In genomic region chr4:117169936-117170335, GRCm38 (mm10) we compare ENCODE assay signal across 25 mouse cellular contexts. TPM values are rescaled to one million over a fixed set of nuclear protein-coding genes. Genes with fewer than 3 reads are reported as not detected.
A peak's percentile ranks its signal among the peaks of the same experiment; 100 is the strongest.
DNase-seq lines count a peak whose midpoint lies in the region; TF ChIP-seq lines count a peak whose summit lies in the region.
"Had no signal": no experiment of that assay in that cellular context is flagged by ENCODE, and none has a peak within 500 bp of the region (broad histone marks: within the 10 kb centered on the region; RNA-seq: fewer than 3 reads in every experiment).

No protein-coding gene starts in this region.

- H3K4me3 ChIP-seq in E14TG2a.4 (replicated peaks; ENCODE audit: low read length) (peak overlapping the region; percentile 27; the same call in 1 of the 2 replicates), ES-Bruce4 (ENCODE audit: low read depth, low read length) (no peak overlapping the region)
- H3K4me3 ChIP-seq: embryonic facial prominence, embryonic 12.5 days; embryonic facial prominence, embryonic 15.5 days; gastrocnemius, adult 2 months; heart, embryonic 12.5 days; heart, embryonic 15.5 days; hindbrain, embryonic 10.5 days; hindbrain, embryonic 13.5 days had no signal

- H3K27ac ChIP-seq in ES-Bruce4 (ENCODE audit: insufficient read depth, low read length): peak overlapping the region; percentile 88
- H3K27ac ChIP-seq: embryonic facial prominence, embryonic 12.5 days; embryonic facial prominence, embryonic 15.5 days; gastrocnemius, adult 2 months; heart, embryonic 15.5 days; hindbrain, embryonic 10.5 days; hindbrain, embryonic 13.5 days had no signal

- no peak for TF ChIP-seq POLR2A in ES-Bruce4 (IDR thresholded peaks at IDR 0.05; ENCODE audit: insufficient read depth, low read length)

- 0 out of 2 replicates have a peak, but pooled peaks have one; percentile 47 for TF ChIP-seq EP300 in ES-Bruce4 (IDR thresholded peaks at IDR 0.05; ENCODE audit: insufficient read depth, low read depth, low read length)

- H3K4me1 ChIP-seq in E14TG2a.4 (replicated peaks; ENCODE audit: low read depth, low read length) (peaks cover 75% of the 10 kb centered on the region), ES-Bruce4 (ENCODE audit: control insufficient read depth, insufficient read depth, low read length) (peaks cover 5% of the 10 kb centered on the region)
- H3K4me1 ChIP-seq: embryonic facial prominence, embryonic 12.5 days; embryonic facial prominence, embryonic 15.5 days; heart, embryonic 12.5 days; heart, embryonic 15.5 days; hindbrain, embryonic 10.5 days; hindbrain, embryonic 13.5 days had no signal

- no peak overlapping the region for H3K9ac ChIP-seq in ES-Bruce4 (ENCODE audit: low read depth, poor library complexity, severe bottlenecking)
- H3K9ac ChIP-seq: embryonic facial prominence, embryonic 12.5 days; embryonic facial prominence, embryonic 15.5 days; forebrain, postnatal 0 days; heart, embryonic 12.5 days; heart, embryonic 15.5 days; hindbrain, embryonic 13.5 days had no signal

- no peaks in the 10 kb centered on the region for H3K9me3 ChIP-seq in E14TG2a.4 (ENCODE audit: low read length)
- no peaks in the 10 kb centered on the region for H3K9me3 ChIP-seq in ES-Bruce4 (replicated peaks; ENCODE audit: control insufficient read depth, insufficient read depth, low read length, poor library complexity, severe bottlenecking)
- H3K9me3 ChIP-seq: embryonic facial prominence, embryonic 12.5 days; embryonic facial prominence, embryonic 15.5 days; heart, embryonic 12.5 days; heart, embryonic 15.5 days; hindbrain, embryonic 10.5 days; hindbrain, embryonic 13.5 days had no signal

- H3K36me3 ChIP-seq in E14TG2a.4 (ENCODE audit: insufficient read depth, low read length) (peaks cover 100% of the 10 kb centered on the region), ES-Bruce4 (ENCODE audit: control insufficient read depth, insufficient read depth, low read length, poor library complexity, severe bottlenecking) (peaks cover 79% of the 10 kb centered on the region)

- TF ChIP-seq CTCF in E14TG2a.4 (conservative IDR thresholded peaks at IDR 0.05; ENCODE audit: low read length) (no peak), ES-Bruce4 (IDR thresholded peaks at IDR 0.05; ENCODE audit: low read depth, low read length) (no peak)

- H3K27me3 ChIP-seq in E14TG2a.4 (ENCODE audit: insufficient read depth, low read length): no peaks in the 10 kb centered on the region
- H3K27me3 ChIP-seq in ES-Bruce4 (ENCODE audit: control insufficient read depth, insufficient read depth, low read length, poor library complexity, severe bottlenecking): no peaks in the 10 kb centered on the region
- H3K27me3 ChIP-seq: embryonic facial prominence, embryonic 12.5 days; embryonic facial prominence, embryonic 15.5 days; heart, embryonic 12.5 days; heart, embryonic 15.5 days; hindbrain, embryonic 13.5 days had no signal

- DNase-seq in R1 (ENCODE audit: low read depth, low spot score): peak; percentile 89
- peak; percentile 42 for DNase-seq in yolk sac, embryonic 10.5 days (ENCODE audit: low spot score)
- no peak for DNase-seq in thymus, postnatal 14 days
- DNase-seq in thymus, postnatal 25 days: no peak
- DNase-seq: adrenal gland, adult 2 months; adrenal gland, postnatal 14 days; cerebellum, adult 11 months; cerebellum, adult 2 months; cerebellum, adult 9-11 months; cerebellum, postnatal 25 days; forebrain, postnatal 0 days; gastrocnemius, adult 2 months; gastrocnemius, postnatal 14 days; heart, adult 11 months; heart, postnatal 10 days; heart, postnatal 36 days had no signal

RNA-seq across cellular contexts. Expression of gene Kif2c, which starts 12.5 kb away (rescaled TPM):
- polyA plus RNA-seq in ES-Bruce4 (2011; ENCODE audit: insufficient read depth, insufficient read length, low read depth, missing spikeins): 109 and 112 TPM in 2 replicates

RNA-seq across cellular contexts. Expression of gene Rps8, which starts 13.9 kb away (rescaled TPM):
- polyA plus RNA-seq in ES-Bruce4 (2011; ENCODE audit: insufficient read depth, insufficient read length, low read depth, missing spikeins): 2,253 and 2,515 TPM in 2 replicates

RNA-seq across cellular contexts. Expression of gene Plk3, which starts 36.2 kb away (rescaled TPM):
- 12.1 and 12.5 TPM in 2 replicates for polyA plus RNA-seq in ES-Bruce4 (2011; ENCODE audit: insufficient read depth, insufficient read length, low read depth, missing spikeins)

RNA-seq across cellular contexts. Expression of gene Tctex1d4, which starts 43.3 kb away (rescaled TPM):
- not detected in 2 replicates for polyA plus RNA-seq in ES-Bruce4 (2011; ENCODE audit: insufficient read depth, insufficient read length, low read depth, missing spikeins)
- polyA plus RNA-seq: adrenal gland, adult 2 months; embryonic facial prominence, embryonic 12.5 days; forebrain, embryonic 11.5 days; heart, embryonic 12.5 days; heart, embryonic 15.5 days had no signal

RNA-seq across cellular contexts. Expression of gene Btbd19, which starts 44.4 kb away (rescaled TPM):
- 60.9 and 65.8 TPM in 2 replicates for polyA plus RNA-seq in ES-Bruce4 (2011; ENCODE audit: insufficient read depth, insufficient read length, low read depth, missing spikeins)

Comparison
In these comparisons a context has a peak if more than half of its experiments do, and no peak if none do; other contexts are left out.
1. DNase-seq: peak in R1 (single experiment) and yolk sac, embryonic 10.5 days (single experiment); none in thymus, postnatal 14 days (single experiment) and thymus, postnatal 25 days (single experiment).